Mouse (Mus musculus): ENCODE results near the gene Ctnnbip1. TPM values are rescaled to one million over a fixed set of nuclear protein-coding genes. Genes with fewer than 3 reads are reported as not detected.

Ctnnbip1 gene
- polyA plus RNA-seq, 1 experiment = 27.2 TPM

DNA sequence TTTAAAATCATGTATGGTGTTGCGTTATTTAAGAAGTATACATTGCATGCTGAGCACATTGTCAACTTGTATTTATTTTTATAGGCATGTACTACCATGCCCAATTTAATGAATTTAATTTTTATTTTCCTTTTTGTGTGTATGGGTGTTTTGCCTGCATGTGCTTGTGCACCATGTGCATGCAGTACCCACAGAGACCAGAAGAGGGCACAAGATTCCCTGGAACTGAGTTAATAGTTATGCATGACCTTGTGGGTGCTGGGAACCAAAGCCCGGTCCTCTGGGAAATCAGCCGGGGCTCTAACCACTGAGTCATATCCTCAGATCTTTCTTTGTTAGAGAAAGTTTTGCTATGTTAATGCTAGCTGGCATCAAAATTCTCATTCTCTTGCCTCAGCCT lies 96.8 kb downstream of the Ctnnbip1 start:
- H3K4me3 ChIP-seq (ENCODE audit: low read depth, low read length) = no peak overlapping the region
- no peak for TF ChIP-seq POLR2A (IDR thresholded peaks at IDR 0.05; ENCODE audit: low read depth, low read length)
- peak; percentile 21; the same call in 1 of the 2 replicates for TF ChIP-seq CTCF (IDR thresholded peaks at IDR 0.05; ENCODE audit: extremely low read depth, insufficient read length, insufficient replicate concordance, low read depth, low read length)
- H3K27ac ChIP-seq (ENCODE audit: insufficient read depth, low read depth, low read length) = no peak overlapping the region
- no peaks in the 10 kb centered on the region for H3K4me1 ChIP-seq (ENCODE audit: control insufficient read depth, insufficient read depth, insufficient read length, low read length)
- WGBS = 97% methylated on average over 3 of the region's 3 CpGs
- no peaks in the 10 kb centered on the region for H3K27me3 ChIP-seq (ENCODE audit: control insufficient read depth, insufficient read depth, low read length)
- H3K36me3 ChIP-seq (ENCODE audit: control insufficient read depth, insufficient read depth, low read length) = peaks cover 13% of the 10 kb centered on the region

Other genes with a start within 250 kb of the Ctnnbip1 start
- gene Kif1b, start 210.5 kb upstream of the Ctnnbip1 start, polyA plus RNA-seq (2012; rRNA removed) = 9.4 and 19.4 TPM in 2 replicates
- gene Ube4b, start 91.5 kb upstream of the Ctnnbip1 start, polyA plus RNA-seq (2012; rRNA removed) = 51.0 and 115 TPM in 2 replicates
- gene Rbp7, start 63.3 kb upstream of the Ctnnbip1 start, polyA plus RNA-seq (2012; rRNA removed) = 1.0 and 3.9 TPM in 2 replicates
- not detected in 2 replicates for gene Tmem274, start 40.9 kb upstream of the Ctnnbip1 start, polyA plus RNA-seq (2012; rRNA removed)
- 6.4 and 9.8 TPM in 2 replicates for gene Nmnat1, start 33.0 kb upstream of the Ctnnbip1 start, polyA plus RNA-seq (2012; rRNA removed)
- 5.1 and 16.8 TPM in 2 replicates for gene Lzic, start 33.0 kb upstream of the Ctnnbip1 start, polyA plus RNA-seq (2012; rRNA removed)
- gene Clstn1, start 68.2 kb downstream of the Ctnnbip1 start, polyA plus RNA-seq (2012; rRNA removed) = 35.6 and 76.4 TPM in 2 replicates
- gene Pik3cd, start 184.3 kb downstream of the Ctnnbip1 start, polyA plus RNA-seq (2012; rRNA removed) = 7.0 and 11.7 TPM in 2 replicates
- 14.5 and 19.7 TPM in 2 replicates for gene Tmem201, start 219.8 kb downstream of the Ctnnbip1 start, polyA plus RNA-seq (2012; rRNA removed)

All from small intestine, adult 2 months (tissue).